ENCODE assay signal across 14 mouse cellular contexts in the genomic region with DNA sequence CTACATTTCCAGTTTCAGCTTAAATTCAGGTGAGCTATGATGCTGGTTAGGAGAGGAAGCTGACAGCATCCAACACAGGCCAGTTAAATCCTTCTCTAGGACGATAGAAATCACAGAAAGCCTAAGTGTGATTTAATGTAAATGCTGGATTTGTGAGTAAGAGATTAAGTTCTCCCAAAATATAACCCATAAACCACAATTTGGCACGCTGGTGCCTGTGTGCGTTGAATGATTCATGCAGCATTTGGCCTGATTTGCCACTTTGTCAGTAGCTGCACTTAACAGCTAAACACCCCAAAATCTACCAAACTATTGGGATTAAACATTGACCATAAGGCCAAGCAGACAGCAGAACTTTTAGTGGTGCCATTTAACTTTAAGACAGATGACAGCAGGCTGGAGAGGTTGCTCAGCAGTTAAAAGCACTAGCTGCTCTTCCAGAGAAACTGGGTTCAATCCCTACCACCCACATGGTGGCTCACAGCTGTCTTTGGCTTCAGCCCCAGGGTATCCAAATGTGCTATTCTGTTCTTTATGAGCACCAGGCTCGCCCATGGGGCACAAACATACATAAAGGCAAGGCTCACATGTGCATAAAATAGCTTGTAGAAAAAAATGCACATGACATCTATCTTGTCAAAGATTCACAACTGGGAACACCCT.
A peak's percentile ranks its signal among the peaks of the same experiment; 100 is the strongest.
DNase-seq lines count a peak whose midpoint lies in the region; TF ChIP-seq lines count a peak whose summit lies in the region.
"Had no signal": no experiment of that assay in that cellular context is flagged by ENCODE, and none has a peak within 500 bp of the region (broad histone marks: within the 10 kb centered on the region; RNA-seq: fewer than 3 reads in every experiment).

No protein-coding gene starts in this region.

- peak; percentile 28 to 40 for DNase-seq in left cerebral cortex, adult 18-20 months (ENCODE audit: low spot score in 2 of 2)
- no peak for DNase-seq in left cerebral cortex, postnatal 4 days
- peak; percentile 28 for DNase-seq in brain, embryonic 14.5 days (ENCODE audit: low read depth)
- DNase-seq in layer of hippocampus, adult 9-10 months (ENCODE audit: low spot score): peak; percentile 24
- peak; percentile 55 for DNase-seq in telencephalon, adult 2 months (ENCODE audit: low read depth, low spot score)
- no peak for DNase-seq in ovary, postnatal 14 days (ENCODE audit: low spot score)
- DNase-seq in heart, postnatal 4 days: no peak
- DNase-seq: adrenal gland, postnatal 36 days; cerebellum, postnatal 36 days; kidney, adult 18-20 months; kidney, postnatal 4 days; liver, postnatal 0 days; lung, postnatal 36 days; retina, postnatal 1 day had no signal

- no peak for TF ChIP-seq CTCF in brain, embryonic 14.5 days (IDR thresholded peaks at IDR 0.05; ENCODE audit: borderline replicate concordance, extremely low read depth, insufficient read depth, insufficient read length)

- intact Hi-C loops in left cerebral cortex, postnatal 4 days (cut with DNase I): no loop called here

- no peak for TF ChIP-seq POLR2A in brain, embryonic 14.5 days (IDR thresholded peaks at IDR 0.05; ENCODE audit: borderline replicate concordance, extremely low read depth, insufficient read depth, insufficient read length, poor library complexity, severe bottlenecking)

Comparison
In these comparisons a context has a peak if more than half of its experiments do, and no peak if none do; other contexts are left out.
1. DNase-seq: peak in left cerebral cortex, adult 18-20 months (2 of 2), brain, embryonic 14.5 days (single experiment), layer of hippocampus, adult 9-10 months (single experiment) and telencephalon, adult 2 months (single experiment); none in left cerebral cortex, postnatal 4 days (single experiment), ovary, postnatal 14 days (single experiment) and heart, postnatal 4 days (single experiment).